Mouse (Mus musculus): ENCODE data around the gene Slc16a1. TPM values are rescaled to one million over a fixed set of nuclear protein-coding genes. Genes with fewer than 3 reads are reported as not detected.

Slc16a1 gene
- total and polyA plus RNA-seq, 3 experiments: 60.3 to 192 (median 97.5) TPM

- Histone ChIP-seq H3K27me3 (replicated peaks) (no peaks in the 10 kb centered on the region), H3K79me2 (replicated peaks; ENCODE audit: control insufficient read depth, extremely low read depth, insufficient read depth, poor library complexity, severe bottlenecking) (no peaks in the 10 kb centered on the region), H3K36me3 (replicated peaks in 1 of 2; ENCODE audit: control insufficient read depth in 1 of 2, insufficient read depth in 1 of 2, low read length in 1 of 2) (no peaks in the 10 kb centered on the region), H3K9ac (ENCODE audit: insufficient read depth, low read depth) (no peak overlapping the region), H3K9me3 (replicated peaks; ENCODE audit: low read length) (no peaks in the 10 kb centered on the region), H3K4me1 (ENCODE audit: control insufficient read depth in 1 of 2, insufficient read depth in 2 of 2) (no peaks in the 10 kb centered on the region), H3K4me3 (replicated peaks in 1 of 3; ENCODE audit: low read depth in 2 of 3, low read length in 2 of 3, poor library complexity in 1 of 3) (no peak overlapping the region), H3K4me2 (ENCODE audit: insufficient read depth, low read depth, poor library complexity, severe bottlenecking) (no peak overlapping the region), H3K27ac (ENCODE audit: insufficient read depth, low read depth) (no peak overlapping the region)
- in situ Hi-C loops (cut with MboI; ENCODE audit: low pct_ligation_motif_present, low pct_unique_long_range_greater_than_20kb, low sequenced_read_pairs): no loop called here
- DNase-seq (ENCODE audit: extremely low read depth): no peak
- no peak for TF ChIP-seq RAD21 (IDR thresholded peaks at IDR 0.05; ENCODE audit: low read depth, low read length)
- TF ChIP-seq TCF12 (IDR thresholded peaks at IDR 0.05; ENCODE audit: low read depth, low read length): no peak
- TF ChIP-seq UBTF (IDR thresholded peaks at IDR 0.05; ENCODE audit: low read depth, low read length): no peak
- no peak for TF ChIP-seq TBP (conservative IDR thresholded peaks at IDR 0.05; ENCODE audit: low read depth, low read length)
- no peak for TF ChIP-seq NRF1 (IDR thresholded peaks at IDR 0.05; ENCODE audit: low read depth, low read length)
- TF ChIP-seq IRF4 (IDR thresholded peaks at IDR 0.05; ENCODE audit: low read depth, low read length): no peak
- TF ChIP-seq CHD1 (IDR thresholded peaks at IDR 0.05; ENCODE audit: low read depth, low read length): no peak
- no peak for TF ChIP-seq SMC3 (IDR thresholded peaks at IDR 0.05; ENCODE audit: low read depth, low read length)
- no peak for TF ChIP-seq CHD2 (IDR thresholded peaks at IDR 0.05; ENCODE audit: low read length)
- no peak for TF ChIP-seq ZMIZ1 (IDR thresholded peaks at IDR 0.05; ENCODE audit: low read depth, low read length)
- TF ChIP-seq JUND (conservative IDR thresholded peaks at IDR 0.05; ENCODE audit: low read depth, low read length): no peak
- no peak for TF ChIP-seq MAFK (IDR thresholded peaks at IDR 0.05; ENCODE audit: insufficient replicate concordance, low read length)
- no peak for TF ChIP-seq BHLHE40 (IDR thresholded peaks at IDR 0.05; ENCODE audit: low read depth, low read length)
- no peak for TF ChIP-seq USF2 (conservative IDR thresholded peaks at IDR 0.05; ENCODE audit: low read depth, low read length)
- dilution Hi-C loops (cut with MboI; ENCODE audit: extremely low pct_ligation_motif_present, extremely low pct_unique_long_range_greater_than_20kb, low sequenced_read_pairs): no loop called here
Observed at GRCm38 (mm10) chr3:104614081-104614480, 24.4 kb upstream of the Slc16a1 start.

- TF ChIP-seq SMC3 (IDR thresholded peaks at IDR 0.05; ENCODE audit: low read depth, low read length) (no peak), JUN (IDR thresholded peaks at IDR 0.05; ENCODE audit: insufficient read depth, low read depth, low read length) (no peak), ETS1 (conservative IDR thresholded peaks at IDR 0.05; ENCODE audit: low read depth, low read length) (no peak), CTCF (conservative IDR thresholded peaks at IDR 0.05 in 1 of 2, IDR thresholded peaks at IDR 0.05 in 1 of 2; ENCODE audit: low read depth in 2 of 2, low read length in 2 of 2) (no peak), TBP (conservative IDR thresholded peaks at IDR 0.05; ENCODE audit: low read depth, low read length) (no peak), USF2 (conservative IDR thresholded peaks at IDR 0.05; ENCODE audit: low read depth, low read length) (no peak), RCOR1 (conservative IDR thresholded peaks at IDR 0.05; ENCODE audit: low read depth, low read length) (no peak), CHD1 (IDR thresholded peaks at IDR 0.05; ENCODE audit: low read depth, low read length) (no peak), ZMIZ1 (IDR thresholded peaks at IDR 0.05; ENCODE audit: low read depth, low read length) (no peak), MAFK (IDR thresholded peaks at IDR 0.05; ENCODE audit: insufficient replicate concordance, low read length) (no peak), ZC3H11A (IDR thresholded peaks at IDR 0.05; ENCODE audit: low read depth, low read length) (no peak)
- no peak overlapping the region for H3K4me2 ChIP-seq (ENCODE audit: insufficient read depth, low read depth, poor library complexity, severe bottlenecking)
- in situ Hi-C loops (cut with MboI; ENCODE audit: low pct_ligation_motif_present, low pct_unique_long_range_greater_than_20kb, low sequenced_read_pairs): no loop called here
- H3K4me1 ChIP-seq (ENCODE audit: control insufficient read depth in 1 of 2, insufficient read depth in 2 of 2): no peaks in the 10 kb centered on the region
- no peaks in the 10 kb centered on the region for H3K27me3 ChIP-seq (replicated peaks)
- H3K79me2 ChIP-seq (replicated peaks; ENCODE audit: control insufficient read depth, extremely low read depth, insufficient read depth, poor library complexity, severe bottlenecking): no peaks in the 10 kb centered on the region
- no peak overlapping the region for H3K27ac ChIP-seq (ENCODE audit: insufficient read depth, low read depth)
- no peak overlapping the region for H3K4me3 ChIP-seq (replicated peaks in 1 of 3; ENCODE audit: low read depth in 2 of 3, low read length in 2 of 3, poor library complexity in 1 of 3)
- no peaks in the 10 kb centered on the region for H3K36me3 ChIP-seq (replicated peaks in 1 of 2; ENCODE audit: control insufficient read depth in 1 of 2, insufficient read depth in 1 of 2, low read length in 1 of 2)
- H3K9ac ChIP-seq (ENCODE audit: insufficient read depth, low read depth): no peak overlapping the region
- dilution Hi-C loops (cut with MboI; ENCODE audit: extremely low pct_ligation_motif_present, extremely low pct_unique_long_range_greater_than_20kb, low sequenced_read_pairs): no loop called here
- no peak for DNase-seq (ENCODE audit: extremely low read depth)
- no peaks in the 10 kb centered on the region for H3K9me3 ChIP-seq (replicated peaks; ENCODE audit: low read length)
Observed at GRCm38 (mm10) chr3:104615216-104615615, 23.3 kb upstream of the Slc16a1 start.
